Mouse (Mus musculus): ENCODE measurements at regions not wholly inside any gene's neighbourhood (a gene's known extent, or its start where the extent isn't known, plus 50 kb on each side); places are given as distances from the start of the nearest gene placed in this dataset.

DNA sequence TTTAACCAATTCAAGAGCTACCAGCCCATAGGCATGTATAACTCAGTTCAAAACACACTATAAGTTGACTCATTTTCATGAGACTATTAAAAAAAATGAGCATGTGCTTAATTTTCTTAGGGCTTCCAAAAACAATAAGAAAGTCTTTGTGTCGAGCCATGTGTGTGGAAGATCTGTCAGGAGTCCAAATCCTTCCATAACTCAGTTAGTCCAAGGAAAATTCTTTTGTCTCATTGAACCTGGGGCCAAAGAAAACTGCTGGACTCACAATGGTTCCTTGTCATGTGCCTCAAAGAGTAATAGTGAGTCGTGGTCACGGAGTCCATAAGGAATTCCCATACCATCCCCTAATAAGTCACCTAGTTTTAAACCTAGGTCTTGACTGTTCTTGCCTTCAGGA lies 199.0 kb upstream of the Gm21798 start:
- DNase-seq (ENCODE audit: low spot score in 2 of 2): no peak

DNA sequence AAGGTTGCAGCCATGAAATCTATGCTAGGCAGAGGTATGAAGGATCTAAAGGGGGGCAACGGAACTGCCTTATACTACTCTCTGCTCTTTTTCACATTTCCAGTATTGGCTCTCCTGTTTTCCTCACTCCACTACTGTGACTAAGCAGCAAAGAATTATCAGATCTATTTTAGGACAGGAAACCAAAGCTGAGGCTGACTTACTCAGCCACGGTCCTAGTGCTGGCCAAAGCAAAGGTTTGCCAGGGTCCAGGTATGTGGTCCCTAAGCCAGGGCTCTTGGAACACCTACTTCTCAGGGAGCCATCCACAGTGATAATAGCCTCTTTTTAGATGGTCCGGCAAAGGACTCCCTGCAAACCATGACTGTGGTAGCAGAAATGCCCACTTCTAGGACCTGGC lies 195.6 kb upstream of the Gm21798 start:
- no peak for DNase-seq (ENCODE audit: low spot score in 2 of 2)

DNA sequence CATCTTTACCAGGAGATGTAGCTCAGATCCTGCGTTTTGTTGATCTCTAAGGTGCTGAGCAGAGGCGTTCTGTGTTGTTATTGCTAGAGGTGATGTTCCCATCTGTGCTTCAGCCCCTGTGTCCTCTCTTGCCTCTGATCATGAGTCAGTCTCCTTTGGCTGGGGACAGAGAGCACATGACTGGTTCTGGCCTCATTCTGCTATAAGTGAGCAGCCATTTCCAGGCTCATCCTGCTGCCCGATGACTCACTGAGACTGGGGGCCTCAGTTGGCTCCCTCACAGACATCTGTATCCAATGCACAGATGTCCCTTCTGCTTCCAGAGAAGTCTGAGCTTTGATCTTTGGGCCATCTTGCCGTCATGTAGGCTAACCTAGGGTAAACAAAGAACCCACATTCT lies 194.9 kb upstream of the Gm21798 start:
- no peak for DNase-seq (ENCODE audit: low spot score in 2 of 2)

DNA sequence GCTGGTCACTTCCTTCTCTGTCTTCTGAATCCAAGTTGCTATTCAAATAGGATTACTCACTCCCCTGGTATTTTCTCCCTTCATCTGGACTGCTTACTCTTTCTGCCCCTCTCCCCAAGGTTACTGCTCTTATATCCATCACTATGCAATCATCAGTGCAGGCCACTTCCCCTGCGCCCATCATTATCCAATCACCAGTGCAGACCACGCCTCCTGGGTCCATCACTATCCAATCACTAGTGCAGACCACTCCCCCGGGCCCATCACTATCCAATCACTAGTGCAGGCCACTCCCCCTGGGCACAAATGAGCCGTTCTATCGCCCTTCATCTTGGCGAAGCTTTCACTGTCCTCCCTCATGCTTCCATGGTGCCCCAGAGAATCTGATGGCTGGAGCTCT lies 191.1 kb upstream of the Gm21798 start:
- no peak for DNase-seq (ENCODE audit: low spot score in 2 of 2)

DNA sequence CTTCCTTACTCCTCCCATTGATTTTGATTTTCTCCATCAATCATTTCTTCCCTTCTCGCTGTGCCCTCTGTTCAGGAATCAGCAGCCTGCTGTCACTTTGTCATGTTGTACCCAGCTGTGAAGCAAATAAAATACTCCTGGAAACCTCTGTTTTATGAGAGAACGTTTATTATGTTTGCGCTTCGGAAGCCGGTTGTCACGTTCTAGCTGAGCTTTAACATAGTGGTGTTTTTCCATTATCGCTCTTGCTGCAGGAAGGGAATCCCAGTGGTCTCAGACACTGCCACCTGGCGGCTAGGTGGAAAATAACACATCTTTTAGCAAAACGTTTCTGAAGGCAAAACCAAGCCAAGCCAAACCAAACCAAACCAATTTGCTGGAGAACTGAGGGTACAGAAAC lies 190.2 kb upstream of the Gm21798 start:
- DNase-seq (ENCODE audit: low spot score in 2 of 2): peak; percentile 14 to 45
